Mouse (Mus musculus) frontal cortex, postnatal 25 days (tissue): Measurements from ENCODE around the gene Kif3b.
"Not testable (repeated sequence)": the region's sequence is repeated elsewhere in the genome, so short reads cannot be mapped to it uniquely, and the experiment has no call there.

Experiments used
- DNase-seq, 2 experiments: peaks; one replicate each; pipeline ENCODE4 v3.0.0; 2022; ENCODE audit warnings: low spot score in 2 of 2

The Kif3b gene

GRCm38 (mm10) chr2:153345454-153346220 is 54.4 kb downstream of the Kif3b start, which contains the start of gene Asxl1:
TSS of gene Asxl1 (plus strand) at chr2:153345829.
- DNase-seq, result peak; percentile 81 to 94

GRCm38 (mm10) chr2:153346221-153347182 is 55.3 kb downstream of the Kif3b start:
- peak in 1 of 2 experiments; percentile 20 for DNase-seq

GRCm38 (mm10) chr2:153347183-153347781 is 56.1 kb downstream of the Kif3b start:
- DNase-seq, result no peak

DNA sequence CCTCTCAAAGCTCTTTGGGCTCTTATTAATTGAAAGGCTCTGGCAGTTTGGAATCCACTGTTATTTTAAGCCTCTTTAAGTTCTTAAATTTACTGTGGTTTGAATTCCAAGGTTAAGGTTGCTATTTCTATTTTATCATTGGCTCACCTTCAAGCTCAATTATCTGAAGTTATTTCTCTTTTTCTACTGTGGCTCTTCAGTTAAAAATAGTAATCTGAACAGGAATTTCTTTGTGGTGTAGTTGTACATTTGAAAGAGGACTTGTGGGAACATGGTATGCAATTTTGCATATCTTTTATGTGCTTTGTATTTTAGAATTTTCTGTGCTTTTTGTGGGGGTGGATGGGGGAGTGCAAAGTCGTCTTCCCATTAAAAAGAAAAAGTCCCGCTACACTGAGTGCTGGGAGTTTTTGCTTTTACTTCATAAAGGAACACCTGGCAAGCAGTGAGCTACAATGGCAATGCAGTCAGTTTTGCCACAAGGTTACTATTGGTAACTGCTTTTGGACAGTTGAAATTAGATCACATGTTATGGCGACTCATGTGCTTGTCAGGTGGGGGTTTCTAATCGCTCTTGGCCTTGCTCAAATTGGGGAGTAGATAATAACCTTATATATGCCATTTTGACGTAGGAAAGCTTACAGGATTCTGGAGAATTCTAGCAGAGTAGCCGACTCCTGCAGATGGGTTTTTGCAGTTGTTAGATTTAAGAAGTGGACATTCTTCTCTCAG is 57.1 kb downstream of the Kif3b start:
- no peak for DNase-seq

DNA sequence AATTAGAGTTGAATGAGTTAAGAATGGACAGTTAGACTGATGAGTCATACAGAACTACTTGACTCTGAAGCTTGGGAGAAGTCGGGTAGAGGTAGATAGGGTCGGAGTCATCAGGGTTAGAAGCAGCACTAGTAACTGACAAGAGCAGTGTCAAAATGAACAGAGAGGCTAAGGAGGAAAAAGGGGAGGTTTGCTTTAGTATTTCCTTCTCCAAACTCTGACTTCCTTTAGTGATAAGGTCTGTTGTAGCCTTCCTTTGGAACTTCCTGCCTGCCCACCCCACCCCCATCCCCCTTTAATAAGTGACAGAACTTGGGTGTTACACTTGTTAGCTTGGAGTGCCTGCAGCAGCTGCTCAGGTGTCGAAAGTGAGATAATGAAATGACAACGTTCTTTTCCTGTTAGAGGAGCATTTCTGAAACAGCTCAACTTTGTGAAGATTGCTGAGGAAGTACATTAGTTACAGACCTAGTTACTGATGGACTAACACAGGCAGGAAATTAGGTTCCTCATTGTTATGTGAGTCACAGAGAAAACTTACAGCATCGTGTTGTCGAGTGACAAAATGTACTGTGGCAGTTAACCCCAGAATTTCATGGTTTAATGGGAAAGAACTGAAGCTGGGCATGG is 59.5 kb downstream of the Kif3b start:
- DNase-seq, result no peak

DNA sequence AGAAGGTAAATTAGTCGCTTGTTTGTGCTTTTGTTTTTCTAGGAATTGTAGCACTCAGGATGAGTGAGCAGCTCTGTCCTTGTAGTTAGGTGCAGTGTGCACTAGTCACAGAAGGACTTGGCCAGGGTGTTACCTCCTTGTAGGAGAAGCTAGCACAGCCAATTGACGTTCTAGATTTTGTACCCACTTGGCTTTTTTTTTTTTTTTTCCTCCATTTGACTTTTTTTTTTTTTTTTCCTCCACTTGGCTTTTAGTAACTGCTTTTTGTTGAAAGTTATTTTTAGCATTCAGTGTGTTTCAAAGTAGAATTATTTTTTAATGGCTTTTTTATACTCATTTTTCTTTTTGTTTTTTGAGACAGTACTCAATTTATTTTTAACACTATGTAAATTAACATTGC is 63.4 kb downstream of the Kif3b start:
- no peak for DNase-seq

GRCm38 (mm10) chr2:153356784-153357183 is 65.6 kb downstream of the Kif3b start:
- no peak for DNase-seq

- no peak for DNase-seq
Measured at GRCm38 (mm10) chr2:153361101-153361710, 70.0 kb downstream of the Kif3b start.

DNA sequence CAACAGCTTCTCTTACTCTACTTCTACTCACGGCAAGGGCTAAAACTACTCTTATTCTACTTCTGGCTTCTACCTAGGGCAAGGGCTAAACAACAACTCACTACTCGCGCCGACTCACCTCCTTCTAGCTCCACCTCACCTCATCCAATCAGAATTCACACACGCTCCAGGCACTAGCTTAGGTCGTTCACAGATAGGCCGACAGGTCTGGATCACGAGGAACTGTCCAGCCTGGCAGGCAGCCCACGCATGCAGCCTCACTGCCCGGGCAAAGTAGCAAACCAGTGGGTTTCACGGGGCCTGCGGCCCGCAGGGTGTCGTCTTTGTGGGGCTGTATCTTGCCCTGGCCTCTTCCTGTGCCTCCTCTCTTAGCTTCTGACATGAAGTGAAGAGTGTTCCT is 73.3 kb downstream of the Kif3b start:
- DNase-seq, result not testable (repeated sequence)

GRCm38 (mm10) chr2:153370871-153371270 is 79.7 kb downstream of the Kif3b start:
- DNase-seq, result no peak

GRCm38 (mm10) chr2:153375380-153375779 is 84.2 kb downstream of the Kif3b start:
- no peak for DNase-seq

DNA sequence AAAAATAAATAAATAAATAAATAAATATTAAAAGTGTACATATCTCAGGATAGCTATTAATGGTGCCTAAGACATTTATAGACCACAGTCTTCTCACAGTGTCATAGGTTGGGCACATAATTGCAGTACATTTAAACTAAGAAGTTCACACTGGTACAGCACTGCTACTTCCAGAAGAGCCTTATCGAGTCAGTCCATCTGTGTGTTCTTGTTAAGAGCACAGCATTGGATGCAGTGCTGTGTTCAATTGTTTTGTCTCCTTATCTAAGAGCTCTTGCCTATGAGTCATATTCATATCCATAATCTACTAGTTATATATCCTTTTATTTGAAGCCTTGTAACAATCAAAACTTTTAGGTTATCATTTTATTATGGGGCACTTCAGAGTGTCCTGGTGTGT is 89.3 kb downstream of the Kif3b start:
- no peak for DNase-seq
